Mouse (Mus musculus) duodenum, adult 2 months (tissue): ENCODE data around the gene Apol11b. TPM values are rescaled to one million over a fixed set of nuclear protein-coding genes. Genes with fewer than 3 reads are reported as not detected.

ENCODE experiments used
- polyA plus RNA-seq: library from polyadenylated mRNA; depleted of rRNA; stranded (reverse); fragments of >200 nt; gene quantifications from 2 replicates; pipeline ENCODE4 v1.2.3, GENCODE M21; 2012; ENCODE audit warnings: low replicate concordance; rRNA removed

The Apol11b gene
- not detected in 2 replicates for polyA plus RNA-seq

GRCm38 (mm10) chr15:77643176-77643575, at the start of gene Apol11b:
TSS of gene Apol11b (minus strand) at chr15:77643286.

DNA sequence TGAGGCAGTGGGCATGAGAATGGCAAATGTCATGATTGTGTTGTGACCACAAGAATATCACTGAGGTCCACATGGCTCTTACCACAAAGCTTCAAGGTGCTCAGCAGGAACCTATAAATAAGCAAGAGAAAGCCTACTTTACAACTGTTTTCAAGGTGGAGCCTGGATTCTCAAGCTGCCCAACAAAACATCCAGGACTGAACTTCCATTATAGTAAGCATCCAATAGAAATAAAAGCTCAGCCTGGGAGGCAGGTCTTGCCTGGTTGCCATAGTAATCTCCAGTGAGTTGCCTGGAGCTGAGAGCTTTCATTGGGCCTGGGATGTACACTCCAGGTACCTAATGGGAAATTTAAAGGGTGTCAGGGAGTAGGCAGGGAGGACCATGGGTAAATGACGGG, 44.1 kb downstream of the Apol11b start, which contains the start of gene Gm36245:
Gm36245 (plus strand) TSS at position 301 of the 400 bp plus-strand sequence.

GRCm38 (mm10) chr15:77595961-77596360, 47.1 kb downstream of the Apol11b start, which contains the start of gene Apol10b:
TSS of gene Apol10b (minus strand) at chr15:77596125.

Other genes with a start within 250 kb of the Apol11b start
- 17.9 and 52.2 TPM in 2 replicates for gene Apol7a, start 244.2 kb downstream of the Apol11b start, polyA plus RNA-seq
- gene Apol9a, start 232.2 kb downstream of the Apol11b start, polyA plus RNA-seq, result 4.3 and 85.0 TPM in 2 replicates
- 0.20 and 1.3 TPM in 2 replicates for gene Apol7b, start 195.8 kb downstream of the Apol11b start, polyA plus RNA-seq
- gene Apol10a, start 166.2 kb downstream of the Apol11b start, polyA plus RNA-seq, result 7.2 and 24.6 TPM in 2 replicates
- 0.06 TPM in 1 of 2 replicates, not detected in the other for gene Apol11a, start 135.0 kb downstream of the Apol11b start, polyA plus RNA-seq
- 8.3 and 13.9 TPM in 2 replicates for gene Apol7c, start 110.0 kb downstream of the Apol11b start, polyA plus RNA-seq
- gene 1700025B11Rik, start 81.4 kb downstream of the Apol11b start, polyA plus RNA-seq, result not detected in 2 replicates
- gene Apol10b, start 47.2 kb downstream of the Apol11b start, polyA plus RNA-seq, result 0.06 and 0.13 TPM in 2 replicates
- not detected in 2 replicates for gene Gm36245, start 44.0 kb downstream of the Apol11b start, polyA plus RNA-seq
- gene Apol7e, start 55.6 kb upstream of the Apol11b start, polyA plus RNA-seq, result 0.50 and 1.9 TPM in 2 replicates
- gene Apol9b, start 85.8 kb upstream of the Apol11b start, polyA plus RNA-seq, result 3.4 and 50.9 TPM in 2 replicates
- gene Apol8, start 113.7 kb upstream of the Apol11b start, polyA plus RNA-seq, result not detected in 2 replicates
- 34.1 and 42.1 TPM in 2 replicates for gene Myh9, start 198.9 kb upstream of the Apol11b start, polyA plus RNA-seq